Mouse (Mus musculus): ENCODE measurements around the gene Mto1. TPM values are rescaled to one million over a fixed set of nuclear protein-coding genes. Genes with fewer than 3 reads are reported as not detected.

Gene Mto1
- polyA plus RNA-seq, 1 experiment from 2014 or later = 26.2 TPM

Small RNA genes within 50 kb of the gene (microRNA-seq; reads per million reads assigned to microRNA genes)
- not detected for gene Gm26377

Other genes with a start within 250 kb of the Mto1 start
- not detected in 2 replicates for gene Gsta1, start 217.6 kb upstream of the Mto1 start, polyA plus RNA-seq (2015; fragmentation: Nextera tagmentation; extraction: Ambion mirVana)
- not detected in 2 replicates for gene Gm3776, start 191.1 kb upstream of the Mto1 start, polyA plus RNA-seq (2015; fragmentation: Nextera tagmentation; extraction: Ambion mirVana)
- not detected in 2 replicates for gene Gm10639, start 158.3 kb upstream of the Mto1 start, polyA plus RNA-seq (2015; fragmentation: Nextera tagmentation; extraction: Ambion mirVana)
- gene Omt2a, start 133.4 kb upstream of the Mto1 start, polyA plus RNA-seq (2015; fragmentation: Nextera tagmentation; extraction: Ambion mirVana) = not detected in 2 replicates
- not detected in 2 replicates for gene Omt2b, start 120.6 kb upstream of the Mto1 start, polyA plus RNA-seq (2015; fragmentation: Nextera tagmentation; extraction: Ambion mirVana)
- gene Gsta2, start 92.4 kb upstream of the Mto1 start, polyA plus RNA-seq (2015; fragmentation: Nextera tagmentation; extraction: Ambion mirVana) = 0.63 TPM in 1 of 2 replicates, not detected in the other
- gene Dppa5a, start 80.0 kb upstream of the Mto1 start, polyA plus RNA-seq (2015; fragmentation: Nextera tagmentation; extraction: Ambion mirVana) = not detected in 2 replicates
- gene Ooep, start 69.5 kb upstream of the Mto1 start, polyA plus RNA-seq (2015; fragmentation: Nextera tagmentation; extraction: Ambion mirVana) = 0.36 and 0.53 TPM in 2 replicates
- 0.09 TPM in 1 of 2 replicates, not detected in the other for gene Ddx43, start 52.4 kb upstream of the Mto1 start, polyA plus RNA-seq (2015; fragmentation: Nextera tagmentation; extraction: Ambion mirVana)
- 0.97 and 1.4 TPM in 2 replicates for gene Cgas, start 5.0 kb upstream of the Mto1 start, polyA plus RNA-seq (2015; fragmentation: Nextera tagmentation; extraction: Ambion mirVana)
- 0.43 and 0.67 TPM in 2 replicates for gene Gm17324, start 578 bp downstream of the Mto1 start, polyA plus RNA-seq (2015; fragmentation: Nextera tagmentation; extraction: Ambion mirVana)
- 2,802 and 3,192 TPM in 2 replicates for gene Eef1a1, start 40.9 kb downstream of the Mto1 start, polyA plus RNA-seq (2015; fragmentation: Nextera tagmentation; extraction: Ambion mirVana)
- 8.5 and 9.8 TPM in 2 replicates for gene Slc17a5, start 139.8 kb downstream of the Mto1 start, polyA plus RNA-seq (2015; fragmentation: Nextera tagmentation; extraction: Ambion mirVana)
- 3.9 and 4.3 TPM in 2 replicates for gene Cd109, start 167.3 kb downstream of the Mto1 start, polyA plus RNA-seq (2015; fragmentation: Nextera tagmentation; extraction: Ambion mirVana)